Mouse (Mus musculus) liver, embryonic 13.5 days (tissue): ENCODE measurements around the gene Hoxb7. TPM values are rescaled to one million over a fixed set of nuclear protein-coding genes. Genes with fewer than 3 reads are reported as not detected.

Experiments used
- ATAC-seq: fragments of 200-750 bp; cut with Nextera tagmentation; 2 replicates; pipeline ENCODE4 v1.8.0; 2017; ENCODE audit warnings: low read depth, mild to moderate bottlenecking, moderate number of reproducible peaks, moderate library complexity
- DNase-seq: peaks from one replicate; pipeline ENCODE4 v3.0.0; 2022
- H3K27ac ChIP-seq: fragments of 300-500 bp; sonication (generic); 2 replicates; pipeline ENCODE4 v1.5.1; 2015; ENCODE audit warnings: moderate library complexity, mild to moderate bottlenecking, inconsistent platforms
- H3K27me3 ChIP-seq: fragments of 300-500 bp; sonication (generic); 2 replicates; pipeline ENCODE4 v1.6.1; 2015; ENCODE audit warnings: mild to moderate bottlenecking, inconsistent platforms
- H3K36me3 ChIP-seq: fragments of 300-500 bp; sonication (generic); 2 replicates; pipeline ENCODE4 v1.6.1; 2015; ENCODE audit warnings: mild to moderate bottlenecking, inconsistent platforms
- H3K4me1 ChIP-seq: fragments of 300-500 bp; sonication (generic); replicated peaks from 2 replicates; pipeline ENCODE4 v1.6.1; 2015; ENCODE audit warnings: inconsistent platforms
- H3K4me2 ChIP-seq: fragments of 300-500 bp; sonication (generic); 2 replicates; pipeline ENCODE4 v1.6.1; 2015; ENCODE audit warnings: inconsistent platforms, mild to moderate bottlenecking, moderate library complexity
- H3K4me3 ChIP-seq: fragments of 300-500 bp; sonication (generic); replicated peaks from 2 replicates; pipeline ENCODE4 v1.5.1; 2015; ENCODE audit warnings: mild to moderate bottlenecking, inconsistent platforms
- H3K9ac ChIP-seq: fragments of 300-500 bp; sonication (generic); 2 replicates; pipeline ENCODE4 v1.6.1; 2015; ENCODE audit warnings: mild to moderate bottlenecking, inconsistent platforms
- H3K9me3 ChIP-seq: fragments of 300-500 bp; sonication (generic); replicated peaks from 2 replicates; pipeline ENCODE4 v1.6.1; 2016; ENCODE audit warnings: inconsistent platforms
- WGBS: fragments of 180-500 bp; shearing (Covaris S2); methylation state at CpG from one replicate; pipeline ENCODE4 v1.1.7; 2015; ENCODE audit not compliant: insufficient replicate concordance; 5-methylcytosine and 5-hydroxymethylcytosine counted together
- polyA plus RNA-seq: library from polyadenylated mRNA; unstranded; fragments of >200 nt; fragmentation: Nextera tagmentation; extraction: Ambion mirVana; gene quantifications from 2 replicates; pipeline ENCODE4 v1.2.1, GENCODE M21; 2015

Gene Hoxb7
- polyA plus RNA-seq, 1 experiment from 2014 or later, result 0.32 TPM

DNA sequence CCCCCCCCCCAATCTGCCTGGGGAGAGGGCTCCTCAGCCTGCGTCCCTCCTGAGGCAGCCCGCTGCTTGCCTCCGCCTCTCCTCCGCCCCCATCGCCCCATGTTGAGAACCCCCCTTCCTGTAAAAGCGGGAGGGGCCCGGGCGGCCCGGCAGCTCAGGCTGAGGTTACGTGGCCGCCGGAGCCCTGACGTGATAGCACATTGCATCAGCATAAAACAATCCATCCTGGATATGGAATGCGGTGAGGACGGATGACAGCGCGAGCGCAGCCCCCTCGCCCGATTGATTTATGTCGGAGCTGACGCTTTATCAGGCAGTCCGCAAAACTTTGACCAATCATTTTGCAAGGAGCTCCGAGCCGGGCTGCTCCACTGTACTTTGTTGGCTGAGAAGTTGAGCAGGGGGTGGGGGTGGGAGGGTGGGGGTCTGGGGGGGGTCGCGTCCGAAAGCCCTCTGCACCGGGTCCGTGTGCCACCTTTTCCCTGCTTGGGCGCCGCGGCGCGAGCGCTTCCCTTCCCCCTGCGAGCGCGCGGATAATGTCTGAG, 15.4 kb upstream of the Hoxb7 start, which contains the start of gene Hoxb9:
Gene Hoxb9 (plus strand): TSS at position 462 of the 545 bp plus-strand sequence.
- peaks cover 6% of the 10 kb centered on the region; the same call in 1 of the 2 replicates for H3K4me1 ChIP-seq
- H3K4me2 ChIP-seq, result peak within 1 kb of the TSS; percentile 23; the same call in 1 of the 2 replicates
- H3K27me3 ChIP-seq, result peaks cover 98% of the 10 kb centered on the region
- no peak for DNase-seq
- no peak within 1 kb of the TSS for H3K27ac ChIP-seq
- H3K4me3 ChIP-seq, result peak within 1 kb of the TSS; percentile 27
- WGBS, result under 1% methylated on average over 38 of the region's 40 CpGs
- ATAC-seq, result no peak
- H3K36me3 ChIP-seq, result no peaks in the 10 kb centered on the region
- no peaks in the 10 kb centered on the region for H3K9me3 ChIP-seq
- no peak within 1 kb of the TSS for H3K9ac ChIP-seq

DNA sequence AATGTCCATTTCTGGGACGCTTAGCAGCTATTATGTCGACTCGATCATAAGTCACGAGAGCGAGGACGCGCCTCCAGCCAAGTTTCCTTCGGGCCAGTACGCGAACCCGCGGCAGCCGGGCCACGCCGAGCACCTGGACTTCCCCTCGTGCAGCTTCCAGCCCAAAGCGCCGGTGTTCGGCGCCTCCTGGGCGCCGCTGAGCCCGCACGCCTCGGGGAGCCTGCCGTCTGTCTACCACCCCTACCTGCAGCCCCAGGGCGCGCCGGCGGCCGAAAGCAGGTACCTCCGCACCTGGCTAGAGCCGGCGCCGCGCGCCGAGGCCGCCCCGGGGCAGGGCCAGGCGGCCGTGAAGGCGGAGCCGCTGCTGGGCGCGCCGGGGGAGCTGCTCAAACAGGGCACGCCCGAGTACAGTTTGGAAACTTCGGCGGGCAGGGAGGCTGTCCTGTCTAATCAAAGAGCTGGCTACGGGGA, 14.8 kb upstream of the Hoxb7 start:
- H3K9me3 ChIP-seq, result no peaks in the 10 kb centered on the region
- no peak overlapping the region for H3K9ac ChIP-seq
- no peak overlapping the region for H3K27ac ChIP-seq
- DNase-seq (no peak), ATAC-seq (no peak)
- H3K4me2 ChIP-seq, result peak overlapping the region; percentile 23; the same call in 1 of the 2 replicates
- H3K4me1 ChIP-seq, result peaks cover 6% of the 10 kb centered on the region; the same call in 1 of the 2 replicates
- WGBS, result 1% methylated on average over 51 of the region's 52 CpGs
- no peaks in the 10 kb centered on the region for H3K36me3 ChIP-seq
- H3K4me3 ChIP-seq, result peak overlapping the region; percentile 27
- peaks cover 98% of the 10 kb centered on the region for H3K27me3 ChIP-seq

DNA sequence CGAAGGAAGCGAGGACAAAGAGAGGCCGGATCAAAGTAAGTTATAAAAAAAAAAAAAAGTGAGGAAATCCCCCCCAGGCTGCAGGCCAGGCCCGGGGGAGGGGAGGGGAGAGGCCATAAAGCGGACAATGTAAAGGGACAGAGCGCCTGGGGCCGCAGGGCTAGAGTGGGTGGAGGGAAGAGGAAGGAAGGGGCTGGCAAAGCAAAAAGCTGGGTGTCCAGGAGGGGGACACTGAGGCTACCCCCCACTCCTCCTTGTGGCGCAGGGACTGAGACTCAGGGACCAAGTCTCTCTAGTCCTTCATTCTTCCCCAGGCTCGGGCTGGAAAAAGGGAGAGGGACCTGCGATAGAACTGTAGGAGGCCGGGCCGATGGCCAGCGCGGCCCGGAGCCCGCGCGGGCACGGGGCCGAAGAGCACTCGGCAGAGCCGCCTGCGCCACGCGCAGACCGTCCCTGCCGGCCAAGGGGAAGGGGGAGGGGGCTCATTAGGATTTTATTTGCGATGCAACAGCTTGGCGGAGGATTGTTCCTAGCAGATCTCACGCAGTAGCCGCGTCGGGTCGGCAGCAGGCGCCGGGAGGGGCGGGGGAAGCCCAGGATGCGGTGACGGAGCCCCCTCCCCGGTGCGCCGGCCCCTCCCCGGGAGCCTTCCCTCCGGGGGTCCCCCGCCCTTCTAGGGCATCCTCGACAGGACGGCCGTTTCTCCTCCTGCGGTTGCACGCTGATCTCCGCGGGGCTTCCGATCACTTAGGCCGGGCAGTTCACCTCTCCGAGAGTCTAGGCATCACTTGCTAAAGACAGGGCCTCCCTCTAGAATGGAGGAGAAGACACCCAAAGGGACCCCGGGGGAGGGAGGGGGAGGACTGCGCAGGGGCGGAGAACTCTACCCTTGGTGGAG, 14.2 kb upstream of the Hoxb7 start:
- H3K4me1 ChIP-seq, result peaks cover 6% of the 10 kb centered on the region; the same call in 1 of the 2 replicates
- peaks cover 98% of the 10 kb centered on the region for H3K27me3 ChIP-seq
- no peak overlapping the region for H3K27ac ChIP-seq
- H3K4me2 ChIP-seq, result no peak overlapping the region
- 1% methylated on average over 58 of the region's 58 CpGs for WGBS
- H3K9me3 ChIP-seq, result no peaks in the 10 kb centered on the region
- ATAC-seq (no peak), DNase-seq (no peak)
- no peak overlapping the region for H3K9ac ChIP-seq
- H3K36me3 ChIP-seq, result no peaks in the 10 kb centered on the region
- H3K4me3 ChIP-seq, result 0 out of 2 replicates have a peak overlapping the region, but pooled peaks have one; percentile 27

DNA sequence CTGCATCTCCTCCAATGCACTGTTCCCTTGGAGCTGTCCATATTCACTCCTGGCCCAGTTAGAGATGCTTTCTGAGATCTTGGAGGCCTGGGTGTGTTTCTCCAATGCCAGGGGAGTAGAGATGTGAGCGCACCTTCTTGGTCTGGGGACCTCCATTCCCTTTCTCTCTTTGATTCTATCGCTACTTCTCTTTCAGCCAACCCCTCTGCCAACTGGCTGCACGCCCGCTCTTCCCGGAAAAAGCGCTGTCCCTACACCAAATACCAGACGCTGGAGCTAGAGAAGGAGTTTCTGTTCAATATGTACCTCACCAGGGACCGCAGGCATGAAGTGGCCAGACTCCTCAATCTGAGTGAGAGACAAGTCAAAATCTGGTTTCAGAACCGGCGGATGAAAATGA, 12.0 kb upstream of the Hoxb7 start:
- no peak overlapping the region for H3K27ac ChIP-seq
- no peak overlapping the region for H3K9ac ChIP-seq
- WGBS, result 18% methylated on average over 10 of the region's 10 CpGs
- no peak overlapping the region for H3K4me3 ChIP-seq
- DNase-seq, result no peak
- no peaks in the 10 kb centered on the region for H3K9me3 ChIP-seq
- no peak for ATAC-seq
- H3K4me1 ChIP-seq, result peaks cover 6% of the 10 kb centered on the region; the same call in 1 of the 2 replicates
- H3K4me2 ChIP-seq, result no peak overlapping the region
- H3K27me3 ChIP-seq, result peaks cover 100% of the 10 kb centered on the region
- H3K36me3 ChIP-seq, result no peaks in the 10 kb centered on the region

DNA sequence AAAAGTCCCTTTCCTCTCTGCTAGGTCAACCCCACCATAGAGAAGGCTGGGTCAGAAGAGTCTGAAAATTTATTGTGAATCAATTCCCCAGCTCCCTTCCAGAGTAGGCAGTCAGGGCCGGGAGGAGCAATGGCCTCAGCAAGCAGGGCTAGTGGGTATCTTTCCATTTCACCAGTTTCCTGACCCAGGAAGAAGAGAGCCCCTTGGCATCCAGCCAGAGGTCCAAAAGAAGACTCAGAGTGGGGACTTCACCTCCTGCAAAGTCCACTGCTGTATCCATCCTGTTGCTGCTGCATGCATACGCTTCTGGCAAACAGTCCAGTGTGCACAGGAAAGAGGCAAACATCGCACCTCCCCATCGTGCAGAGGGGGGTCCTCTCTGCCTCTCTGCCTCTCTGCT, 10.5 kb upstream of the Hoxb7 start:
- Histone ChIP-seq H3K9ac (no peak overlapping the region), H3K4me3 (no peak overlapping the region), H3K27ac (no peak overlapping the region), H3K9me3 (no peaks in the 10 kb centered on the region), H3K36me3 (no peaks in the 10 kb centered on the region), H3K4me2 (no peak overlapping the region), H3K4me1 (peaks cover 5% of the 10 kb centered on the region; the same call in 1 of the 2 replicates), H3K27me3 (peaks cover 100% of the 10 kb centered on the region)
- ATAC-seq (no peak), DNase-seq (no peak)
- 20% methylated on average over 4 of the region's 4 CpGs for WGBS

DNA sequence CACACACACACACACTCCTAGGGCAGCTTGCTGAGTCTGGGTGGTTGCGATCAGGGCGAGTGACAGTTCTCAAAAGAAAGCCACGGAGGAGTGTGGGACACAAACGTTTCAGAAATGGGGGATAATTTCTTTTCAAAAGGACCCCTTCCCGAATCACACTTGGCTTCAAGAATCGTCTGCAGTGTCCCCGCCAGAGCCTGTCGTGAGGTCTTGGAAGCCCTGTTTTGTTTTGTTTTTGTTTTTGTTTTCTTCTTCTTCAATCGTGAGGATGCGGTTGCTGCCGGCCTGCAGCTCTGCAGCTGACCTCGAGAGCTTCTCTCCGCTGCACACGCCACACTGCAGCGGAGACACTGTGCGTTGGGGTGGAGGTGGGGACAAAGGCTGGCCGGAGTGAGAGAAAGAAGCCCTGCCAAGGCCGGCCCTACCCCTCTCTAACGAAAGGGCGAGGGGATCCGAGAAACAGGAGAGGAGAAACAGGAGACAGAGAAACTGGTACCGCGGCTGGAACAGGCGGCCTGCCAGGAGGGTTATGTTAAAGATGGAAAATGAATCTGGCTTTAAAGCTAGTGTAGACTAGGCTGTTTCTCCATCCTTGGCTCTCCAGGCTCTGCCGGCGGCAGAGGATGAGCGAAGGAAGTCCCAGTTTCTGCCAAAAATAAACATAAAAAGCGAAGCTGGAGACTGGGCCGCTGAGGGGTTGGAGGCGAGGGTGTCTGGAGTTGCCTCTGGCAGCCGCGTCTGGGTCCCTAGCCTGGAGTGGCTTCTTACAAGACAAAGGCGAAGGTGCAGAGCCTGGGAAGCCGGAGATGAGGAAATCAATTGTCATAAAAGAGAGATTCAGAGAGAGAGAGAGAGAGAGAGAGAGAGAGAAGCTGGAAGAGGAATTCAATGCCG, 9.0 kb upstream of the Hoxb7 start:
- H3K27me3 ChIP-seq, result peaks cover 100% of the 10 kb centered on the region
- no peaks in the 10 kb centered on the region for H3K36me3 ChIP-seq
- no peak overlapping the region for H3K4me2 ChIP-seq
- H3K4me3 ChIP-seq, result no peak overlapping the region
- 2% methylated on average over 35 of the region's 35 CpGs for WGBS
- H3K9ac ChIP-seq, result no peak overlapping the region
- no peak for ATAC-seq
- no peak overlapping the region for H3K27ac ChIP-seq
- no peak for DNase-seq
- no peaks in the 10 kb centered on the region for H3K9me3 ChIP-seq
- no peaks in the 10 kb centered on the region for H3K4me1 ChIP-seq

DNA sequence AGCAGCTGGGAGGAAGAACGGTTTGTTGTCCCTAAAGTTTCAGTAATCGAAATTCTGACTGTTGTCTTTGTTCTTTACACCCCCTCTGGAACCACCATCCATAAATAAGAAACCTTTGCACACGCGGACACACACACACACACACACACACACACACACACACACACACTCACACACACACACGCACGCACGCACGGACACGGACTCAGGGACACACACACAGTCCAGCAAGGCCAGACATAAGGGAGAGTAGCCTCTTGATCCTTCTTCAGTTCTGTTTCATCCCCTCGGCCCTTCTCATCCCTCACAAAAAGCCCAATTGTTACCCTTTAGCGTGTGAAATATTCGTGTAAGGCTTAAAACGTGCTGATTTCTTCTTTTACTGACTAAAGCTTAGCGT, 8.1 kb upstream of the Hoxb7 start:
- Histone ChIP-seq H3K4me2 (no peak overlapping the region), H3K9ac (no peak overlapping the region), H3K9me3 (no peaks in the 10 kb centered on the region), H3K27ac (no peak overlapping the region), H3K4me1 (no peaks in the 10 kb centered on the region), H3K36me3 (no peaks in the 10 kb centered on the region), H3K4me3 (no peak overlapping the region), H3K27me3 (peaks cover 100% of the 10 kb centered on the region)
- WGBS, result 19% methylated on average over 14 of the region's 14 CpGs
- DNase-seq (no peak), ATAC-seq (no peak)

DNA sequence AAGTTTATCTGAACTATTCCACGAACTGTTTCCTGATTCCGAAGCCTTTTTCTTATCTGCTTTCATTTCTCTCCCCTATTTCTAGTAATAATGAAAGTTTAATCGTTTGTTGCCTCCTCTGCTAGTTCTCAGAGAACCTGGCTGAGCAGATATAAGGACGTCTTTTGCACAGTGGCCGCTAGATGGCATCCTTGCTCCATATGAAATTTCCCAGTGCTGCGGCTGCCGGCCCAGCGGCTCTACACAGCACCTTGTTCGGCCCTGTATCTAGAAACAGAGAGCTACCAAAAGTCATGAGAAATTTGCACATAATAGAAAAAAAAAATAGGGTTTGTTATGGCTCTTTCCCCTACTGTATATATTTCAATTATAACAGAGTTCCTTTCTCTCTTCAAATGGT, 7.7 kb upstream of the Hoxb7 start:
- DNase-seq, result peak; percentile 29
- Histone ChIP-seq H3K36me3 (no peaks in the 10 kb centered on the region), H3K4me2 (no peak overlapping the region), H3K4me1 (no peaks in the 10 kb centered on the region), H3K27me3 (peaks cover 100% of the 10 kb centered on the region), H3K27ac (no peak overlapping the region), H3K9ac (no peak overlapping the region), H3K4me3 (no peak overlapping the region), H3K9me3 (no peaks in the 10 kb centered on the region)
- WGBS, result 1% methylated on average over 9 of the region's 9 CpGs
- no peak for ATAC-seq

DNA sequence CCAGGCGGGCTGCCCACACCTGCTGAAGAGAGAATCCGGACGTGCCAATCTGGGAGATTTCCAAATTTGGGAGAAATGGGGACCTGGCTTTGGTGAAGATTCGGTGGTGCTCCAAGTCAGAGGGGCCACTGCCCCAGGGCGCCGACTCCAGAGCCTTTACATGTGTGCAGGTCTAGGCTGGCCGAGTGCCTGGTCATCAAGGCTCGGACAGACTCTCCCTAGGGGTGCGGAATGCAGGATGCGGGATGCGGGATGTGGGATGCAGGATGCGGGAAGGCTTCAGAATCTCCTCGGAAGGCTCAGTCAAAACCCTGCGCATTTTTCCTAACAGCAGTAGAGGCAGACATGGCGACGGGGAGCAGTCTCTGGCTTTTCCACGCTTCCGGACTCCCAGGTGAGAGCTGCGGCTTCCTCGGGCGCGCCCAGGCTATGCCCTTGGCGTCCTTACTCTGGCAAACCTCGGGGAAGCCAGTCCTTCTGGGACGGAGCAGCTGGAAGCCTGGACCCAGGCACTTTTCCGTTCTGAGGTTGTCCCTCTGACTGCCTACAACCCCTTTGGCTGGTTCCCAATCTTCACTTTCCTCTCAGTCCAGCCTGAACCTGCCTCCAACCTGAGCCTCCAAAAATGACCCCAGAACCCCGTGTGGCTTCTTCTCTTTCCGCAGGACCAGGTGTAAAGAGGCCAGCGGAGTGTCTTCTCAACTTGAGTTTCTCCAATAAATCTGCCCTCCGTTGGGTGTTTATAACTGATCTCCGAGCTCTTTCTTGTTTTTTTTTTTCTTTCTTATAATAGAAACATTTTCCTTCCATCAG, 6.8 kb upstream of the Hoxb7 start:
- Histone ChIP-seq H3K9ac (no peak overlapping the region), H3K27ac (no peak overlapping the region), H3K4me3 (no peak overlapping the region), H3K9me3 (no peaks in the 10 kb centered on the region), H3K4me2 (no peak overlapping the region), H3K4me1 (peaks cover 4% of the 10 kb centered on the region), H3K36me3 (no peaks in the 10 kb centered on the region), H3K27me3 (peaks cover 100% of the 10 kb centered on the region)
- DNase-seq (no peak), ATAC-seq (no peak)
- WGBS, result 4% methylated on average over 31 of the region's 31 CpGs
